Mouse (Mus musculus) myocyte (in vitro differentiated cells): ENCODE measurements at regions not wholly inside any gene's neighbourhood (a gene's known extent, or its start where the extent isn't known, plus 50 kb on each side); places are given as distances from the start of the nearest gene placed in this dataset.

Source experiments
- E2F4 ChIP-seq: IDR thresholded peaks from one replicate; pipeline ENCODE4 v1.6.1; 2011; ENCODE audit warnings: mild to moderate bottlenecking, control low read depth, moderate library complexity; ENCODE audit not compliant: insufficient read depth
- MAX ChIP-seq: IDR thresholded peaks from one replicate; pipeline ENCODE4 v1.6.1; 2011; ENCODE audit warnings: low read depth, mild to moderate bottlenecking, control low read depth
- MYOD1 ChIP-seq, 3 experiments: IDR thresholded peaks; one replicate each; pipeline ENCODE4 v1.6.1; 2011; ENCODE audit warnings: control low read depth in 2 of 3, low read depth in 2 of 3, mild to moderate bottlenecking in 2 of 3, moderate library complexity in 1 of 3; ENCODE audit not compliant: insufficient read length in 2 of 3, control insufficient read depth in 1 of 3
- MYOG ChIP-seq, 3 experiments: IDR thresholded peaks; one replicate each; pipeline ENCODE4 v1.6.1; 2011; ENCODE audit warnings: control low read depth in 2 of 3, low read depth in 2 of 3, mild to moderate bottlenecking in 2 of 3; ENCODE audit not compliant: insufficient read length in 2 of 3, control insufficient read depth in 1 of 3, insufficient read depth in 1 of 3
- POLR2A ChIP-seq: IDR thresholded peaks from one replicate; pipeline ENCODE4 v1.6.1; 2011; ENCODE audit warnings: low read depth, mild to moderate bottlenecking, control low read depth, moderate library complexity; ENCODE audit not compliant: insufficient read length
- SRF ChIP-seq: IDR thresholded peaks from one replicate; pipeline ENCODE4 v1.6.1; 2011; ENCODE audit warnings: low read depth; ENCODE audit not compliant: control insufficient read depth, insufficient read length
- USF1 ChIP-seq: IDR thresholded peaks from one replicate; pipeline ENCODE4 v1.6.1; 2011; ENCODE audit warnings: low read depth, mild to moderate bottlenecking, control low read depth, moderate library complexity

DNA sequence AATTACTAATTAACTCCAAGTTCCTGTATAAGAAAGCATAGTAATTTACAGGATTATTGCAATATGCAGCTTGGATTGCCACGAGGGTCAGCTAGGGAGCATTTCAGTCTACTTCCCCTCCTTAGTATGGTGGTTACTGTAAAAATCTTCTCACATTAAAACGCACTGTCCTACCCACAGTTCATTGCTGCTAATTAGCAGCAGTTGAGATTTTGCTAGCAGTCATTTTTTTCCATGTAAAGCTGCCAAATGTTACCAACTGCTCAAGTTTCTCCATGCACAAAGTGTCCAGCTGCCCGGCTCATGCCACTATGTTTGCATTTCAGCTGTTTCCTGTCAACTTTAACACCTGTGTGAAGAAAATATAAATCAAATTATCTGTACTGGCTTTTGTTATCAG, 759.7 kb downstream of the Nr4a2 start:
- TF ChIP-seq POLR2A: no peak
- TF ChIP-seq E2F4: no peak
- TF ChIP-seq USF1: no peak
- TF ChIP-seq MYOD1 (IDR thresholded peaks at IDR 0.05; ENCODE audit: control insufficient read depth in 1 of 3, insufficient read length in 2 of 3, low read depth in 2 of 3): no peak
- TF ChIP-seq SRF: no peak
- no peak for TF ChIP-seq MAX
- TF ChIP-seq MYOG (IDR thresholded peaks at IDR 0.05; ENCODE audit: control insufficient read depth in 1 of 3, insufficient read depth in 1 of 3, insufficient read length in 2 of 3, low read depth in 2 of 3): no peak
